Mouse (Mus musculus): Measurements from ENCODE around the gene Acot2.
"Not testable (repeated sequence)": the region's sequence is repeated elsewhere in the genome, so short reads cannot be mapped to it uniquely, and the experiment has no call there.

Gene Acot2

GRCm38 (mm10) chr12:83998341-83999107 lies 10.9 kb downstream of the Acot2 start:
- DNase-seq, result no peak

- peak; percentile 91 for DNase-seq
Measured at GRCm38 (mm10) chr12:83999237-83999636, 11.6 kb downstream of the Acot2 start.

- DNase-seq, result no peak
Measured at GRCm38 (mm10) chr12:84000418-84000817, 12.8 kb downstream of the Acot2 start.

GRCm38 (mm10) chr12:84003866-84004265 lies 16.2 kb downstream of the Acot2 start:
- no peak for DNase-seq

- DNase-seq, result no peak
Measured at GRCm38 (mm10) chr12:84008251-84008650, 20.6 kb downstream of the Acot2 start.

- DNase-seq, result no peak
Measured at GRCm38 (mm10) chr12:84008729-84009128, 21.1 kb downstream of the Acot2 start.

GRCm38 (mm10) chr12:84009171-84009965 lies 21.7 kb downstream of the Acot2 start, which contains the start of gene Acot1:
Gene Acot1 (plus strand): TSS chr12:84009490.
- peak; percentile 87 for DNase-seq

GRCm38 (mm10) chr12:84010201-84010600 lies 22.5 kb downstream of the Acot2 start:
- DNase-seq, result no peak

GRCm38 (mm10) chr12:84011251-84012040 lies 23.8 kb downstream of the Acot2 start:
- DNase-seq, result peak; percentile 92

- DNase-seq, result no peak
Measured at GRCm38 (mm10) chr12:84013130-84013529, 25.5 kb downstream of the Acot2 start.

GRCm38 (mm10) chr12:84013701-84014100 lies 26.0 kb downstream of the Acot2 start:
- DNase-seq, result no peak

GRCm38 (mm10) chr12:84020528-84020927 lies 32.9 kb downstream of the Acot2 start:
- DNase-seq, result peak; percentile 85

GRCm38 (mm10) chr12:84022266-84022665 lies 34.6 kb downstream of the Acot2 start:
- DNase-seq, result not testable (repeated sequence)

- no peak for DNase-seq
Measured at GRCm38 (mm10) chr12:84023052-84023745, 35.5 kb downstream of the Acot2 start.

GRCm38 (mm10) chr12:84025888-84026287 lies 38.2 kb downstream of the Acot2 start:
- no peak for DNase-seq

GRCm38 (mm10) chr12:84028328-84028727 lies 40.7 kb downstream of the Acot2 start:
- not testable (repeated sequence) for DNase-seq

- DNase-seq, result not testable (repeated sequence)
Measured at GRCm38 (mm10) chr12:84029043-84029442, 41.4 kb downstream of the Acot2 start.

- peak; percentile 87 for DNase-seq
Measured at GRCm38 (mm10) chr12:84030659-84031332, 43.1 kb downstream of the Acot2 start.

- DNase-seq, result no peak
Measured at GRCm38 (mm10) chr12:84032854-84033253, 45.2 kb downstream of the Acot2 start.

- not testable (repeated sequence) for DNase-seq
Measured at GRCm38 (mm10) chr12:84033302-84033701, 45.6 kb downstream of the Acot2 start.

- DNase-seq, result no peak
Measured at GRCm38 (mm10) chr12:84034108-84034507, 46.4 kb downstream of the Acot2 start.

- DNase-seq, result peak; percentile 74
Measured at GRCm38 (mm10) chr12:84038241-84038640, 50.6 kb downstream of the Acot2 start, which contains the start of gene Acot4. Gene Acot4 (plus strand): TSS chr12:84038379.
